Mouse (Mus musculus) ES-Bruce4 (cell line): ENCODE results near the gene Mdh2.

Experiments used
- CTCF ChIP-seq: IDR thresholded peaks from one replicate; pipeline ENCODE4 v1.8.1; 2011; ENCODE audit warnings: low read depth, low read length
- EP300 ChIP-seq: IDR thresholded peaks from 2 replicates; pipeline ENCODE4 v1.6.1; 2011; ENCODE audit warnings: low read depth, low read length; ENCODE audit not compliant: insufficient read depth

- no peak for TF ChIP-seq EP300
- no peak for TF ChIP-seq CTCF
Measured at GRCm38 (mm10) chr5:135743741-135744609, 34.3 kb upstream of the Mdh2 start, which contains the start of gene Tmem120a.
